Mouse (Mus musculus): ENCODE data around the gene Smoc2. TPM values are rescaled to one million over a fixed set of nuclear protein-coding genes. Genes with fewer than 3 reads are reported as not detected.

Smoc2 gene
- polyA plus RNA-seq (2014; fragmentation: Nextera tagmentation; extraction: Ambion mirVana): 11.8 and 12.8 TPM in 2 replicates

- no peak within 1 kb of the TSS for H3K9ac ChIP-seq (ENCODE audit: low read depth, low read length)
- peaks cover 48% of the 10 kb centered on the region for H3K27me3 ChIP-seq (replicated peaks; ENCODE audit: control insufficient read depth, insufficient read depth, low read length)
- H3K4me3 ChIP-seq (ENCODE audit: low read depth, low read length): peak within 1 kb of the TSS; percentile 38
- no peak within 1 kb of the TSS for H3K27ac ChIP-seq (ENCODE audit: low read depth, low read length)
- H3K4me2 ChIP-seq: peak within 1 kb of the TSS; percentile 61
- H3K4me1 ChIP-seq (replicated peaks; ENCODE audit: control insufficient read depth, insufficient read depth, low read length): no peaks in the 10 kb centered on the region
- ATAC-seq (replicated peaks; ENCODE audit: low FRiP score) (peak; percentile 15; the same call in 1 of the 2 replicates), DNase-seq (ENCODE audit: low spot score) (peak; percentile 45)
- WGBS: 1% methylated on average over 53 of the region's 61 CpGs
- no peaks in the 10 kb centered on the region for H3K36me3 ChIP-seq (ENCODE audit: control insufficient read depth, insufficient read depth, low read length)
- H3K9me3 ChIP-seq (ENCODE audit: control insufficient read depth, low read length): no peaks in the 10 kb centered on the region
Observed at GRCm38 (mm10) chr17:14279177-14279965, at the start of gene Smoc2. Smoc2 (plus strand) TSS chr17:14279506.

- Histone ChIP-seq H3K4me2 (no peak overlapping the region), H3K36me3 (ENCODE audit: control insufficient read depth, insufficient read depth, low read length) (no peaks in the 10 kb centered on the region), H3K4me1 (replicated peaks; ENCODE audit: control insufficient read depth, insufficient read depth, low read length) (no peaks in the 10 kb centered on the region), H3K27ac (ENCODE audit: low read depth, low read length) (no peak overlapping the region), H3K4me3 (ENCODE audit: low read depth, low read length) (no peak overlapping the region), H3K9me3 (ENCODE audit: control insufficient read depth, low read length) (no peaks in the 10 kb centered on the region), H3K9ac (ENCODE audit: low read depth, low read length) (no peak overlapping the region), H3K27me3 (replicated peaks; ENCODE audit: control insufficient read depth, insufficient read depth, low read length) (peaks cover 8% of the 10 kb centered on the region)
- ATAC-seq (replicated peaks; ENCODE audit: low FRiP score) (no peak), DNase-seq (ENCODE audit: low spot score) (no peak)
- WGBS: 13% methylated on average over 13 of the region's 13 CpGs
Observed at GRCm38 (mm10) chr17:14230698-14231430, 48.4 kb upstream of the Smoc2 start.

GRCm38 (mm10) chr17:14232629-14233028 is 46.7 kb upstream of the Smoc2 start:
- WGBS: 58% methylated on average over 3 of the region's 3 CpGs
- H3K4me2 ChIP-seq: no peak overlapping the region
- H3K4me1 ChIP-seq (replicated peaks; ENCODE audit: control insufficient read depth, insufficient read depth, low read length): no peaks in the 10 kb centered on the region
- no peaks in the 10 kb centered on the region for H3K9me3 ChIP-seq (ENCODE audit: control insufficient read depth, low read length)
- no peak overlapping the region for H3K4me3 ChIP-seq (ENCODE audit: low read depth, low read length)
- no peaks in the 10 kb centered on the region for H3K36me3 ChIP-seq (ENCODE audit: control insufficient read depth, insufficient read depth, low read length)
- ATAC-seq (replicated peaks; ENCODE audit: low FRiP score) (no peak), DNase-seq (ENCODE audit: low spot score) (peak; percentile 65)
- no peak overlapping the region for H3K9ac ChIP-seq (ENCODE audit: low read depth, low read length)
- H3K27ac ChIP-seq (ENCODE audit: low read depth, low read length): no peak overlapping the region
- peaks cover 8% of the 10 kb centered on the region; the same call in 1 of the 2 replicates for H3K27me3 ChIP-seq (replicated peaks; ENCODE audit: control insufficient read depth, insufficient read depth, low read length)

GRCm38 (mm10) chr17:14233658-14234057 is 45.6 kb upstream of the Smoc2 start:
- WGBS: 37% methylated on average over 4 of the region's 4 CpGs
- no peak for ATAC-seq (replicated peaks; ENCODE audit: low FRiP score)
- H3K9ac ChIP-seq (ENCODE audit: low read depth, low read length): no peak overlapping the region
- peaks cover 8% of the 10 kb centered on the region; the same call in 1 of the 2 replicates for H3K27me3 ChIP-seq (replicated peaks; ENCODE audit: control insufficient read depth, insufficient read depth, low read length)
- no peak overlapping the region for H3K4me3 ChIP-seq (ENCODE audit: low read depth, low read length)
- no peak overlapping the region for H3K4me2 ChIP-seq
- H3K27ac ChIP-seq (ENCODE audit: low read depth, low read length): no peak overlapping the region
- H3K4me1 ChIP-seq (replicated peaks; ENCODE audit: control insufficient read depth, insufficient read depth, low read length): no peaks in the 10 kb centered on the region
- H3K36me3 ChIP-seq (ENCODE audit: control insufficient read depth, insufficient read depth, low read length): no peaks in the 10 kb centered on the region
- H3K9me3 ChIP-seq (ENCODE audit: control insufficient read depth, low read length): no peaks in the 10 kb centered on the region
- no peak for DNase-seq (ENCODE audit: low spot score)

GRCm38 (mm10) chr17:14234774-14235389 is 44.4 kb upstream of the Smoc2 start:
- Histone ChIP-seq H3K9ac (ENCODE audit: low read depth, low read length) (no peak overlapping the region), H3K27me3 (replicated peaks; ENCODE audit: control insufficient read depth, insufficient read depth, low read length) (peaks cover 8% of the 10 kb centered on the region; the same call in 1 of the 2 replicates), H3K4me3 (ENCODE audit: low read depth, low read length) (no peak overlapping the region), H3K4me1 (replicated peaks; ENCODE audit: control insufficient read depth, insufficient read depth, low read length) (no peaks in the 10 kb centered on the region), H3K27ac (ENCODE audit: low read depth, low read length) (no peak overlapping the region), H3K4me2 (no peak overlapping the region), H3K9me3 (ENCODE audit: control insufficient read depth, low read length) (no peaks in the 10 kb centered on the region), H3K36me3 (ENCODE audit: control insufficient read depth, insufficient read depth, low read length) (no peaks in the 10 kb centered on the region)
- DNase-seq (ENCODE audit: low spot score) (no peak), ATAC-seq (replicated peaks; ENCODE audit: low FRiP score) (no peak)
- 53% methylated on average over 12 of the region's 12 CpGs for WGBS

- Histone ChIP-seq H3K27ac (ENCODE audit: low read depth, low read length) (no peak overlapping the region), H3K9ac (ENCODE audit: low read depth, low read length) (no peak overlapping the region), H3K4me1 (replicated peaks; ENCODE audit: control insufficient read depth, insufficient read depth, low read length) (no peaks in the 10 kb centered on the region), H3K36me3 (ENCODE audit: control insufficient read depth, insufficient read depth, low read length) (no peaks in the 10 kb centered on the region), H3K4me3 (ENCODE audit: low read depth, low read length) (no peak overlapping the region), H3K27me3 (replicated peaks; ENCODE audit: control insufficient read depth, insufficient read depth, low read length) (peaks cover 3% of the 10 kb centered on the region; the same call in 1 of the 2 replicates), H3K9me3 (ENCODE audit: control insufficient read depth, low read length) (no peaks in the 10 kb centered on the region), H3K4me2 (no peak overlapping the region)
- ATAC-seq (replicated peaks; ENCODE audit: low FRiP score) (no peak), DNase-seq (ENCODE audit: low spot score) (no peak)
- WGBS: 55% methylated on average over 6 of the region's 6 CpGs
Observed at GRCm38 (mm10) chr17:14237134-14237533, 42.2 kb upstream of the Smoc2 start.

- no peak overlapping the region for H3K4me2 ChIP-seq
- no peak overlapping the region for H3K27ac ChIP-seq (ENCODE audit: low read depth, low read length)
- no peaks in the 10 kb centered on the region for H3K36me3 ChIP-seq (ENCODE audit: control insufficient read depth, insufficient read depth, low read length)
- no peaks in the 10 kb centered on the region for H3K9me3 ChIP-seq (ENCODE audit: control insufficient read depth, low read length)
- H3K4me3 ChIP-seq (ENCODE audit: low read depth, low read length): no peak overlapping the region
- 79% methylated on average over 10 of the region's 10 CpGs for WGBS
- ATAC-seq (replicated peaks; ENCODE audit: low FRiP score): no peak
- H3K4me1 ChIP-seq (replicated peaks; ENCODE audit: control insufficient read depth, insufficient read depth, low read length): no peaks in the 10 kb centered on the region
- no peak for DNase-seq (ENCODE audit: low spot score)
- no peak overlapping the region for H3K9ac ChIP-seq (ENCODE audit: low read depth, low read length)
- H3K27me3 ChIP-seq (replicated peaks; ENCODE audit: control insufficient read depth, insufficient read depth, low read length): no peaks in the 10 kb centered on the region
Observed at GRCm38 (mm10) chr17:14239960-14240359, 39.3 kb upstream of the Smoc2 start.

- Histone ChIP-seq H3K27me3 (replicated peaks; ENCODE audit: control insufficient read depth, insufficient read depth, low read length) (no peaks in the 10 kb centered on the region), H3K4me3 (ENCODE audit: low read depth, low read length) (no peak overlapping the region), H3K9ac (ENCODE audit: low read depth, low read length) (no peak overlapping the region), H3K9me3 (ENCODE audit: control insufficient read depth, low read length) (no peaks in the 10 kb centered on the region), H3K4me1 (replicated peaks; ENCODE audit: control insufficient read depth, insufficient read depth, low read length) (no peaks in the 10 kb centered on the region), H3K4me2 (no peak overlapping the region), H3K27ac (ENCODE audit: low read depth, low read length) (no peak overlapping the region), H3K36me3 (ENCODE audit: control insufficient read depth, insufficient read depth, low read length) (no peaks in the 10 kb centered on the region)
- DNase-seq (ENCODE audit: low spot score): no peak
- 80% methylated on average over 8 of the region's 8 CpGs for WGBS
- ATAC-seq (replicated peaks; ENCODE audit: low FRiP score): no peak
Observed at GRCm38 (mm10) chr17:14242634-14243033, 36.7 kb upstream of the Smoc2 start.
